Mouse (Mus musculus) stomach, postnatal 0 days (tissue): Measurements from ENCODE around the gene Dmwd.

Source experiments
- CTCF ChIP-seq: IDR thresholded peaks from 2 replicates; pipeline ENCODE4 v1.5.1; 2016; ENCODE audit warnings: antibody characterized with exemption, low read depth, mild to moderate bottlenecking, moderate library complexity
- EP300 ChIP-seq: optimal IDR thresholded peaks from 2 replicates; pipeline ENCODE3; 2016; ENCODE audit warnings: antibody characterized with exemption

DNA sequence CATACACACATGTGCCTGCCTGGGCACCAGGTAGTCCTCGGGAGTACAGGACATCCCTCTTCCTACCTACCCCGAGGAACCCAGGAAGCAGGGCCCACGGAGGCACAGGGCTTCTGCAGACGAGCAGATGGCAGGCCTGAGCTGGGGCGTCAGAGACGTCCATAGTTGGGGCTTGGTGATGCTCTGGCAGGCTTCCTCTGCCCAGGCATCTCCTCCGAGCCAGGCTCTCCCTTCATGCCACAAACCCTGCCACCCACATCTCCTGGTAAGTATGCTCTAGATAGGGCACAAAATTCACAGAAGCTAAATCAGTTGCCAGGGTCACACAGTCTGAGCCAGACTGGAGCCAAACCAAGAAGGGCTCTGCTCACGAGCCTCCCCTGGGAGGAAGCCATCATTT is 25.9 kb upstream of the Dmwd start:
- no peak for TF ChIP-seq CTCF
- no peak for TF ChIP-seq EP300
